Mouse (Mus musculus) liver, embryonic 14.5 days (tissue): ENCODE data around the gene Tbc1d22a. TPM values are rescaled to one million over a fixed set of nuclear protein-coding genes. Genes with fewer than 3 reads are reported as not detected.

Experiments
- ATAC-seq: fragments of 200-750 bp; cut with Nextera tagmentation; 2 replicates; pipeline ENCODE4 v1.8.0; 2017; ENCODE audit warnings: moderate number of reproducible peaks, mild to moderate bottlenecking, moderate library complexity; ENCODE audit not compliant: insufficient read depth
- DNase-seq, 3 experiments: peaks; one replicate each; pipeline ENCODE4 v3.0.0-alpha.2; 2012 to 2013; ENCODE audit warnings: low read depth in 3 of 3, low spot score in 3 of 3
- H3K27ac ChIP-seq: fragments of 300-500 bp; sonication (generic); 2 replicates; pipeline ENCODE4 v1.5.1; 2014; ENCODE audit warnings: moderate library complexity, mild to moderate bottlenecking, control low read depth, inconsistent platforms
- H3K27me3 ChIP-seq: fragments of 300-500 bp; sonication (generic); 2 replicates; pipeline ENCODE4 v1.6.1; 2014; ENCODE audit warnings: mild to moderate bottlenecking, low read length, moderate library complexity; ENCODE audit not compliant: control insufficient read depth, insufficient read depth
- H3K36me3 ChIP-seq: fragments of 300-500 bp; sonication (generic); replicated peaks from 2 replicates; pipeline ENCODE4 v1.6.1; 2014; ENCODE audit warnings: low read depth; ENCODE audit not compliant: control insufficient read depth, insufficient read depth
- H3K4me1 ChIP-seq, 2 experiments: fragments of 200-500 bp in 1 of 2; fragments of 300-500 bp in 1 of 2; sonication (generic) in 1 of 2; replicated peaks; 2 replicates each; pipeline ENCODE4 v1.6.1; 2012 to 2014; ENCODE audit warnings: antibody characterized with exemption in 1 of 2, inconsistent platforms in 1 of 2, low read length in 1 of 2; ENCODE audit not compliant: control insufficient read depth in 2 of 2, insufficient read depth in 2 of 2
- H3K4me2 ChIP-seq: fragments of 300-500 bp; sonication (generic); 2 replicates; pipeline ENCODE4 v1.6.1; 2014; ENCODE audit warnings: low read depth, mild to moderate bottlenecking, control low read depth, moderate library complexity
- H3K4me3 ChIP-seq, 2 experiments: fragments of 200-500 bp in 1 of 2; fragments of 300-500 bp in 1 of 2; sonication (generic) in 1 of 2; 2 replicates each; pipeline ENCODE4 v1.5.1; 2012 to 2014; ENCODE audit warnings: low read depth in 2 of 2, low read length in 2 of 2, mild to moderate bottlenecking in 2 of 2, control low read depth in 1 of 2, inconsistent platforms in 1 of 2, moderate library complexity in 1 of 2; ENCODE audit not compliant: insufficient read depth in 1 of 2
- H3K9ac ChIP-seq: fragments of 300-500 bp; sonication (generic); replicated peaks from 2 replicates; pipeline ENCODE4 v1.6.1; 2014; ENCODE audit warnings: mild to moderate bottlenecking, control low read depth, moderate library complexity
- H3K9me3 ChIP-seq: fragments of 300-500 bp; sonication (generic); 2 replicates; pipeline ENCODE4 v1.6.1; 2016; ENCODE audit warnings: low read length, mixed read lengths; ENCODE audit not compliant: control insufficient read depth
- CTCF ChIP-seq: IDR thresholded peaks from 2 replicates; pipeline ENCODE4 v1.5.1; 2016; ENCODE audit warnings: antibody characterized with exemption, low read depth, control low read depth
- EP300 ChIP-seq: IDR thresholded peaks from 2 replicates; pipeline ENCODE4 v1.6.1; 2016; ENCODE audit warnings: antibody characterized with exemption, low read depth
- WGBS: fragments of 180-500 bp; shearing (Covaris S2); extraction: QIAGEN DNeasy Blood & Tissue Kit; methylation state at CpG from one replicate; pipeline ENCODE4 v1.1.7; 2014; ENCODE audit not compliant: insufficient replicate concordance; 5-methylcytosine and 5-hydroxymethylcytosine counted together
- polyA plus RNA-seq, 2 experiments: library from polyadenylated mRNA; depleted of rRNA in 1 of 2; stranded (reverse) in 1 of 2; unstranded in 1 of 2; fragments of >200 nt; fragmentation: Nextera tagmentation in 1 of 2; extraction: Ambion mirVana in 1 of 2; gene quantifications; 2 replicates each; pipeline versions ENCODE4 v1.2.1 to v1.2.3; 2012 to 2014

Gene Tbc1d22a
- polyA plus RNA-seq, 2 experiments, result 4.1 to 6.4 TPM

GRCm38 (mm10) chr15:86503413-86503812 lies 289.2 kb downstream of the Tbc1d22a start:
- H3K27me3 ChIP-seq, result no peaks in the 10 kb centered on the region
- no peak overlapping the region for H3K4me3 ChIP-seq
- H3K36me3 ChIP-seq, result no peaks in the 10 kb centered on the region
- DNase-seq (no peak), ATAC-seq (no peak)
- H3K9me3 ChIP-seq, result no peaks in the 10 kb centered on the region
- no peak for TF ChIP-seq EP300
- no peak for TF ChIP-seq CTCF
- H3K9ac ChIP-seq, result no peak overlapping the region
- no peaks in the 10 kb centered on the region for H3K4me1 ChIP-seq
- H3K4me2 ChIP-seq, result no peak overlapping the region
- WGBS, result 64% methylated on average over 10 of the region's 10 CpGs
- no peak overlapping the region for H3K27ac ChIP-seq

- WGBS, result 40% methylated on average over 4 of the region's 4 CpGs
- DNase-seq (no peak), ATAC-seq (no peak)
- H3K27me3 ChIP-seq, result no peaks in the 10 kb centered on the region
- no peak overlapping the region for H3K4me3 ChIP-seq
- TF ChIP-seq CTCF (no peak), EP300 (no peak)
- H3K4me2 ChIP-seq, result no peak overlapping the region
- no peaks in the 10 kb centered on the region for H3K4me1 ChIP-seq
- no peak overlapping the region for H3K27ac ChIP-seq
- H3K36me3 ChIP-seq, result no peaks in the 10 kb centered on the region
- no peak overlapping the region for H3K9ac ChIP-seq
- no peaks in the 10 kb centered on the region for H3K9me3 ChIP-seq
Observed at GRCm38 (mm10) chr15:86506666-86507065, 292.4 kb downstream of the Tbc1d22a start.

GRCm38 (mm10) chr15:86507546-86507945 lies 293.3 kb downstream of the Tbc1d22a start:
- no peak overlapping the region for H3K4me2 ChIP-seq
- H3K27ac ChIP-seq, result no peak overlapping the region
- H3K9me3 ChIP-seq, result no peaks in the 10 kb centered on the region
- TF ChIP-seq CTCF, result no peak
- no peak for TF ChIP-seq EP300
- no peaks in the 10 kb centered on the region for H3K4me1 ChIP-seq
- no peaks in the 10 kb centered on the region for H3K36me3 ChIP-seq
- DNase-seq (no peak), ATAC-seq (no peak)
- WGBS, result 70% methylated on average over 8 of the region's 8 CpGs
- no peaks in the 10 kb centered on the region for H3K27me3 ChIP-seq
- no peak overlapping the region for H3K9ac ChIP-seq
- H3K4me3 ChIP-seq, result no peak overlapping the region

- ATAC-seq, result no peak
- Histone ChIP-seq H3K27me3 (no peaks in the 10 kb centered on the region), H3K4me1 (no peaks in the 10 kb centered on the region), H3K9me3 (no peaks in the 10 kb centered on the region), H3K4me2 (no peak overlapping the region), H3K4me3 (no peak overlapping the region), H3K9ac (no peak overlapping the region), H3K27ac (no peak overlapping the region), H3K36me3 (no peaks in the 10 kb centered on the region)
- 60% methylated on average over 7 of the region's 7 CpGs for WGBS
- DNase-seq, result no peak
- no peak for TF ChIP-seq CTCF
- TF ChIP-seq EP300, result no peak
Observed at GRCm38 (mm10) chr15:86508406-86509176, 294.3 kb downstream of the Tbc1d22a start.

- Histone ChIP-seq H3K9me3 (no peaks in the 10 kb centered on the region), H3K4me2 (no peak overlapping the region), H3K4me1 (no peaks in the 10 kb centered on the region), H3K36me3 (no peaks in the 10 kb centered on the region), H3K27me3 (no peaks in the 10 kb centered on the region), H3K9ac (no peak overlapping the region), H3K27ac (no peak overlapping the region), H3K4me3 (no peak overlapping the region)
- TF ChIP-seq EP300 (no peak), CTCF (no peak)
- DNase-seq (no peak), ATAC-seq (no peak)
- WGBS, result 74% methylated on average over 6 of the region's 6 CpGs
Observed at GRCm38 (mm10) chr15:86509601-86510000, 295.3 kb downstream of the Tbc1d22a start.
